Mouse (Mus musculus): ENCODE results near the gene Nup133.

Nup133 gene

GRCm38 (mm10) chr8:123887956-123888355 lies 61.1 kb downstream of the Nup133 start:
- no peak for DNase-seq (ENCODE audit: low read depth, low spot score)

- DNase-seq (ENCODE audit: low read depth, low spot score): no peak
These were observed 61.9 kb downstream of the Nup133 start for GRCm38 (mm10) chr8:123887163-123887562.

GRCm38 (mm10) chr8:123884721-123885565 lies 64.1 kb downstream of the Nup133 start:
- no peak for DNase-seq (ENCODE audit: low read depth, low spot score)

GRCm38 (mm10) chr8:123883094-123883493 lies 66.0 kb downstream of the Nup133 start:
- DNase-seq (ENCODE audit: low read depth, low spot score): no peak

GRCm38 (mm10) chr8:123882412-123882811 lies 66.7 kb downstream of the Nup133 start:
- no peak for DNase-seq (ENCODE audit: low read depth, low spot score)

- no peak for DNase-seq (ENCODE audit: low read depth, low spot score)
These were observed 68.2 kb downstream of the Nup133 start for GRCm38 (mm10) chr8:123880821-123881350.

GRCm38 (mm10) chr8:123880271-123880670 lies 68.8 kb downstream of the Nup133 start:
- DNase-seq (ENCODE audit: low read depth, low spot score): no peak

- DNase-seq (ENCODE audit: low read depth, low spot score): no peak
These were observed 71.2 kb downstream of the Nup133 start for GRCm38 (mm10) chr8:123877865-123878264.

- no peak for DNase-seq (ENCODE audit: low read depth, low spot score)
These were observed 74.7 kb downstream of the Nup133 start for GRCm38 (mm10) chr8:123874324-123874723.

GRCm38 (mm10) chr8:123873364-123873763 lies 75.7 kb downstream of the Nup133 start:
- DNase-seq (ENCODE audit: low read depth, low spot score): no peak

- DNase-seq (ENCODE audit: low read depth, low spot score): no peak
These were observed 77.0 kb downstream of the Nup133 start for GRCm38 (mm10) chr8:123872048-123872447.

- no peak for DNase-seq (ENCODE audit: low read depth, low spot score)
These were observed 82.1 kb downstream of the Nup133 start for GRCm38 (mm10) chr8:123866971-123867370.

GRCm38 (mm10) chr8:123865786-123866185 lies 83.3 kb downstream of the Nup133 start:
- no peak for DNase-seq (ENCODE audit: low read depth, low spot score)

- DNase-seq (ENCODE audit: low read depth, low spot score): no peak
These were observed 88.7 kb downstream of the Nup133 start for GRCm38 (mm10) chr8:123860386-123860785.

- DNase-seq (ENCODE audit: low read depth, low spot score): peak; percentile 30
These were observed 89.3 kb downstream of the Nup133 start, which contains the start of gene Ccsap for GRCm38 (mm10) chr8:123859648-123860259. Gene Ccsap, minus strand, starts transcription at chr8:123860209.

GRCm38 (mm10) chr8:123858941-123859647 lies 90.0 kb downstream of the Nup133 start:
- peak; percentile 84 for DNase-seq (ENCODE audit: low read depth, low spot score)

- DNase-seq (ENCODE audit: low read depth, low spot score): peak; percentile 25
These were observed 90.5 kb downstream of the Nup133 start for GRCm38 (mm10) chr8:123858574-123858940.

GRCm38 (mm10) chr8:123857361-123857760 lies 91.7 kb downstream of the Nup133 start:
- DNase-seq (ENCODE audit: low read depth, low spot score): no peak

GRCm38 (mm10) chr8:123854733-123855475 lies 94.2 kb downstream of the Nup133 start:
- DNase-seq (ENCODE audit: low read depth, low spot score): no peak

- DNase-seq (ENCODE audit: low read depth, low spot score): no peak
These were observed 94.8 kb downstream of the Nup133 start for GRCm38 (mm10) chr8:123854252-123854651.

GRCm38 (mm10) chr8:123851590-123851989 lies 97.5 kb downstream of the Nup133 start:
- DNase-seq (ENCODE audit: low read depth, low spot score): no peak

Measured in retina, postnatal 7 days (tissue).